Mouse (Mus musculus): ENCODE data around the gene Mypop. TPM values are rescaled to one million over a fixed set of nuclear protein-coding genes. Genes with fewer than 3 reads are reported as not detected.

Gene Mypop
- polyA plus RNA-seq, 1 experiment from 2014 or later = 4.8 TPM

- Histone ChIP-seq H3K9me3 (no peaks in the 10 kb centered on the region), H3K4me2 (peak overlapping the region; percentile 52), H3K27ac (no peak overlapping the region), H3K4me3 (peak overlapping the region; percentile 28), H3K9ac (peak overlapping the region; percentile 56; the same call in 1 of the 2 replicates), H3K27me3 (no peaks in the 10 kb centered on the region), H3K36me3 (peaks cover 12% of the 10 kb centered on the region), H3K4me1 (replicated peaks) (peaks cover 71% of the 10 kb centered on the region)
- ATAC-seq (ENCODE audit: low FRiP score) = 0 out of 2 replicates have a peak, but pooled peaks have one; percentile 6
- WGBS = 1% methylated on average over 19 of the region's 20 CpGs
These were observed 28.2 kb upstream of the Mypop start for GRCm38 (mm10) chr7:18962795-18963194.

DNA sequence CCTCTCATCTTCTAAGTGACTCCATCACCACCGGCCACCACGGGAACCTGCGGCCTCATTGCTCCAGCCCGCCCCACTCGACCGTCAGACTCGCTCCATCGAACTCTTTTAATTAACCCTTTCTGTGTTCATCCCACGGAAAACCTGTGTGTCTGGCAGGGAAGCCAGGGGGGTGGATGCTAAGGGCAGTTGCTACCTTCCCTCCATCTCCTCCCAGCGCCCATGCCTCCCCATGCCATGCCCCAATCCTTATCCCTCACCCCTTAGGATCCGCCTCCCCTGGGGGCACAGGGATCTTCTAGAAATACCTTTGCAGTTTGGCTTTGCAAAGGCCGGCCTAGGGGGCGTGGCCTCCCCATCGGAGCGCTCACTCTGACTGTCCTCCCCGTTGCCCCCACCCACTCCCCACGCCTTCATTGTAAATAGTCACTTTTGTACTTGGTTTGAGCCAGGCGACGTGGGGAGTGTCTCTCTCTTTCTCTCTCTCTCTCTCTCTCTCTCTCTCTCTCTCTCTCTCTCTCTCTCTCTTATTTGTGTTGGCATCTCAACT lies 27.7 kb upstream of the Mypop start:
- no peak overlapping the region for H3K9ac ChIP-seq
- ATAC-seq (ENCODE audit: low FRiP score) = 0 out of 2 replicates have a peak, but pooled peaks have one; percentile 3
- peaks cover 65% of the 10 kb centered on the region for H3K4me1 ChIP-seq (replicated peaks)
- no peak overlapping the region for H3K4me3 ChIP-seq
- H3K4me2 ChIP-seq = peak overlapping the region; percentile 52
- peaks cover 6% of the 10 kb centered on the region for H3K36me3 ChIP-seq
- H3K9me3 ChIP-seq = no peaks in the 10 kb centered on the region
- no peaks in the 10 kb centered on the region for H3K27me3 ChIP-seq
- WGBS = 3% methylated on average over 19 of the region's 19 CpGs
- no peak overlapping the region for H3K27ac ChIP-seq

DNA sequence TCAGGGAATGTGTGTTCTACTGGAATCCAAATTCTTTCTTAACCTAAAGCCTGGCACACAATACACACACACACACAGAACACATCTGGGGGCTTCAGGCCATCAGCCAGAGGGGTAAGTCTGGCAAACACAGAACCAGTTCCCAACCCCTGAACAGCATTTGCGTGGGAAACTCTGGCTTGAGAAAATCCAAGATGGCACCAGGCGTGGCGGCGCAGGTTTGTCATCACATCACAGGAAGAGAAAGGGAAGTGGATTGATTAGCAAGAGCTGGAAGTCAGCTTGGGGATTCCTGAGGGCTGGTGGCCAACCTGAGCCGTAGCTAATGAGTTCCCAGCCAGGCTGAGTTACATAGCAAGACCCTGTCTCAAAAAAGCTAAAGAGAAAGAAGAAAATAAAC lies 25.7 kb upstream of the Mypop start:
- no peaks in the 10 kb centered on the region for H3K27me3 ChIP-seq
- H3K4me2 ChIP-seq = no peak overlapping the region
- peaks cover 48% of the 10 kb centered on the region for H3K4me1 ChIP-seq (replicated peaks)
- H3K9me3 ChIP-seq = no peaks in the 10 kb centered on the region
- ATAC-seq (ENCODE audit: low FRiP score) = no peak
- H3K9ac ChIP-seq = no peak overlapping the region
- H3K27ac ChIP-seq = 0 out of 2 replicates have a peak overlapping the region, but pooled peaks have one; percentile 6
- H3K4me3 ChIP-seq = no peak overlapping the region
- H3K36me3 ChIP-seq = peaks cover 2% of the 10 kb centered on the region; the same call in 1 of the 2 replicates
- WGBS = 84% methylated on average over 5 of the region's 5 CpGs

DNA sequence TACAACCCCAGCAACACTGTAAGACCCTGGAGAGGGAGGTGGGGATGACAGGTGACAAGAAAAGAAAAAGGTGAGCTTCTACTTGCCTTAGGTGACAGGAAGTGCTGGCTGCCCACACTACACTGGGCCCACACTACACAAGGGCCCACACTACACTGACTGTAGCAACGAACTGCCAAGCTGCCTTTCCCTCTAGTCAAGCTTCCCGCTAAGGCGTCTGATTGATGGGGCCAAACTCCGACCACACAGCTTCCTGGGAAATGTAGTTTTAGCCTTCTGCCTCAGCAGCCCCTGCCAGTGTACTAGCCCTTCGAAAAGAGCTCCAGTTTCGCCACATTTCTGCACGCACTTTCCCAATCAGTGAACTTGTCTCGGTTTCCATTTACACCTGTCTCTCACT lies 23.4 kb upstream of the Mypop start:
- Histone ChIP-seq H3K27ac (no peak overlapping the region), H3K36me3 (no peaks in the 10 kb centered on the region), H3K9ac (no peak overlapping the region), H3K9me3 (0 out of 2 replicates have a peak, but pooled peaks cover 5% of the 10 kb centered on the region), H3K4me3 (no peak overlapping the region), H3K4me2 (no peak overlapping the region), H3K4me1 (replicated peaks) (peaks cover 25% of the 10 kb centered on the region), H3K27me3 (no peaks in the 10 kb centered on the region)
- 8% methylated on average over 8 of the region's 8 CpGs for WGBS
- ATAC-seq (ENCODE audit: low FRiP score) = peak; percentile 44

- no peaks in the 10 kb centered on the region for H3K27me3 ChIP-seq
- no peak for ATAC-seq (ENCODE audit: low FRiP score)
These were observed 20.1 kb upstream of the Mypop start for GRCm38 (mm10) chr7:18970956-18971355.

DNA sequence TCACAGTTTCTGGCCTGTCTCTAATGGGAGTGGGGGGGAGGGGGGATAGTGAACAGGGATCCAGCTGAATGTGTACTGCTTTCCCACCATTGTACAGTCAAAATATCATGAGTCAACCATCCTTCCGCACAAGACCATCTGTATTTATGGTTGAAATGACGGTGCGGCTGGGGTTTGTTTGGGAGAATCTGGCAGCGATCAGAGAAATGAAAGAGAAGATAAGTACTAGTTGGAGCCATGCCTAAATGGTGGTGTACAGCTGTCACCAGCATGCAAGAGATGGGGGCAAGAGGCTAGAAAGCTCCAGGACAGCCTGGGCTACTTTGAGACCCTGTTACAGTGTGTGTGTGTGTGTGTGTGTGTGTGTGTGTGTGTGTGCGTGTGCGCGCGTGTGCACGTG lies 12.7 kb upstream of the Mypop start:
- Histone ChIP-seq H3K4me3 (no peak overlapping the region), H3K36me3 (no peaks in the 10 kb centered on the region), H3K4me1 (replicated peaks) (no peaks in the 10 kb centered on the region), H3K9ac (no peak overlapping the region), H3K27me3 (no peaks in the 10 kb centered on the region), H3K4me2 (no peak overlapping the region), H3K27ac (no peak overlapping the region), H3K9me3 (no peaks in the 10 kb centered on the region)
- WGBS = 92% methylated on average over 9 of the region's 9 CpGs
- no peak for ATAC-seq (ENCODE audit: low FRiP score)

More at GRCm38 (mm10) chr7:18970956-18971355, 20.1 kb upstream of the Mypop start:
- no peaks in the 10 kb centered on the region for H3K36me3 ChIP-seq
- H3K9ac ChIP-seq = no peak overlapping the region
- WGBS = 81% methylated on average over 3 of the region's 3 CpGs
- no peak overlapping the region for H3K27ac ChIP-seq
- H3K4me2 ChIP-seq = no peak overlapping the region
- 0 out of 2 replicates have a peak, but pooled peaks cover 5% of the 10 kb centered on the region for H3K9me3 ChIP-seq
- no peak overlapping the region for H3K4me3 ChIP-seq
- H3K4me1 ChIP-seq (replicated peaks) = peaks cover 7% of the 10 kb centered on the region

DNA sequence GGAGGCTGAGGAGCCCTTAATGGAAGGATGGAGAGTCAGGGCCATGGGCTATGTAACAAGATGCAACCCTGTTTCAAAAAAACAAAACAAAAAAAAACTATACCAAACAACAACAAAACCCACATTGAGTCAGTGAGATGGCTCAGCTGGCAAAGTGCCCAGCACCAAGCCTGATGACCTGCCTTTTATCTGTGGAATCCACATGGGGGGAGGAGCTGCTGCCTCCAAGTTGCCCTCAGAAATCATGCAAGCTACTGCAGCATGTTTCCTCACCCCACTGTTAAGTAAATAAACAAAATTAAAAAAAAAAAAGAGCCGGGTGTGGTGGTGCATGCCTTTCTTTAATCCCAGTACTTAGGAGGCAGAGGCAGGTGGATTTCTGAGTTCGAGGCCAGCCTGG lies 4.5 kb upstream of the Mypop start:
- WGBS = 82% methylated on average over 2 of the region's 2 CpGs
- H3K4me3 ChIP-seq = no peak overlapping the region
- H3K27ac ChIP-seq = no peak overlapping the region
- no peak overlapping the region for H3K9ac ChIP-seq
- H3K9me3 ChIP-seq = no peaks in the 10 kb centered on the region
- no peaks in the 10 kb centered on the region for H3K36me3 ChIP-seq
- peaks cover 3% of the 10 kb centered on the region; the same call in 1 of the 2 replicates for H3K27me3 ChIP-seq
- no peak for ATAC-seq (ENCODE audit: low FRiP score)
- H3K4me2 ChIP-seq = no peak overlapping the region
- H3K4me1 ChIP-seq (replicated peaks) = peaks cover 10% of the 10 kb centered on the region

- no peak for ATAC-seq (ENCODE audit: low FRiP score)
- Histone ChIP-seq H3K4me1 (replicated peaks) (peaks cover 16% of the 10 kb centered on the region), H3K4me2 (no peak within 1 kb of the TSS), H3K9me3 (no peaks in the 10 kb centered on the region), H3K27ac (no peak within 1 kb of the TSS), H3K27me3 (peaks cover 3% of the 10 kb centered on the region; the same call in 1 of the 2 replicates), H3K9ac (no peak within 1 kb of the TSS), H3K36me3 (no peaks in the 10 kb centered on the region), H3K4me3 (no peak within 1 kb of the TSS)
- 73% methylated on average over 2 of the region's 2 CpGs for WGBS
These were observed 3.9 kb upstream of the Mypop start, which contains the start of gene Nanos2 for GRCm38 (mm10) chr7:18987100-18987499. TSS of gene Nanos2 (plus strand) at chr7:18987400.

DNA sequence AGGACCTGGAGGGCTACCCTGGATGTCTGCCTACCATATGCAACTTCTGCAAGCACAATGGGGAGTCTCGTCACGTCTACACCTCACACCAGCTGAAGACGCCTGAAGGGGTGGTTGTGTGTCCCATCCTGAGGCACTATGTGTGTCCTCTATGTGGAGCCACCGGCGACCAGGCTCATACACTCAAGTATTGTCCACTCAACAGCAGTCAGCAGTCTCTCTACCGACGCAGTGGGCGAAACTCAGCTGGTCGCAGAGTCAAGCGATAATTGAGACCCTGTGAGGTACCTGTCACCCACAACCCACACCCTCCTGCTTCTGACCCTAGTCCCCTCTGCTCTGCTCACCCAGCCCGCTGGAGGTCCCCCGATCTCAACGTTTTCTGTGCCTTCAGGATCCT lies 3.3 kb upstream of the Mypop start:
- 72% methylated on average over 13 of the region's 13 CpGs for WGBS
- no peak for ATAC-seq (ENCODE audit: low FRiP score)
- peaks cover 22% of the 10 kb centered on the region for H3K4me1 ChIP-seq (replicated peaks)
- H3K27me3 ChIP-seq = peaks cover 6% of the 10 kb centered on the region
- H3K36me3 ChIP-seq = no peaks in the 10 kb centered on the region
- H3K4me2 ChIP-seq = no peak overlapping the region
- H3K27ac ChIP-seq = no peak overlapping the region
- H3K4me3 ChIP-seq = no peak overlapping the region
- no peaks in the 10 kb centered on the region for H3K9me3 ChIP-seq
- H3K9ac ChIP-seq = no peak overlapping the region

- H3K27ac ChIP-seq = no peak overlapping the region
- no peaks in the 10 kb centered on the region for H3K36me3 ChIP-seq
- no peak overlapping the region for H3K4me3 ChIP-seq
- 71% methylated on average over 6 of the region's 6 CpGs for WGBS
- H3K4me2 ChIP-seq = no peak overlapping the region
- H3K4me1 ChIP-seq (replicated peaks) = peaks cover 31% of the 10 kb centered on the region
- H3K9ac ChIP-seq = no peak overlapping the region
- H3K27me3 ChIP-seq = peaks cover 17% of the 10 kb centered on the region
- H3K9me3 ChIP-seq = no peaks in the 10 kb centered on the region
- ATAC-seq (ENCODE audit: low FRiP score) = no peak
These were observed 2.3 kb upstream of the Mypop start for GRCm38 (mm10) chr7:18988780-18989179.

DNA sequence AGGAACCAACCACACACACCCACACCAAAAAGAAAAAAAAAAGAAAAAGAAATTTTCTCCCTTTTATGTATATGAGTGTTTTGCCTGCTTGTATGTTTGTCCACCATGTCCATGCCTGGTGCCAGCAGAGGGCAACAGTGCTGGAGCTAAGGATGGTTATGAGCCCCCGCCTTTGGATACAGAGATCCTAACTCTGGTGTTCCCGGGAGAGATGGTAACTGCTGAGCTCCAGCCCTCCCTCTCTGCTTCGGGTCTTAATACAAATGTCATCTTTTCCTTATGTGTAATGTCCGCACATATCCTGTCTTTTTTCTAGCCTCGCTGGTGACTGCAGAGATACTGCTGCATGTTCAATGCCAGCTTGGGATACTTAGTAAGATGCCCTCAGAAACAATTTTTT lies 1.1 kb upstream of the Mypop start:
- Histone ChIP-seq H3K9ac (peak overlapping the region; percentile 63), H3K9me3 (no peaks in the 10 kb centered on the region), H3K36me3 (no peaks in the 10 kb centered on the region), H3K4me1 (replicated peaks) (peaks cover 37% of the 10 kb centered on the region), H3K4me3 (peak overlapping the region; percentile 56), H3K27ac (peak overlapping the region; percentile 94), H3K27me3 (peaks cover 18% of the 10 kb centered on the region), H3K4me2 (peak overlapping the region; percentile 83)
- WGBS = 7% methylated on average over 5 of the region's 5 CpGs
- no peak for ATAC-seq (ENCODE audit: low FRiP score)

- H3K9ac ChIP-seq = peak overlapping the region; percentile 81
- H3K9me3 ChIP-seq = no peaks in the 10 kb centered on the region
- peaks cover 18% of the 10 kb centered on the region for H3K27me3 ChIP-seq
- H3K4me3 ChIP-seq = peak overlapping the region; percentile 56
- peaks cover 15% of the 10 kb centered on the region for H3K36me3 ChIP-seq
- ATAC-seq (ENCODE audit: low FRiP score) = peak; percentile 29
- peak overlapping the region; percentile 94 for H3K27ac ChIP-seq
- peak overlapping the region; percentile 83 for H3K4me2 ChIP-seq
- under 1% methylated on average over 59 of the region's 59 CpGs for WGBS
- peaks cover 42% of the 10 kb centered on the region for H3K4me1 ChIP-seq (replicated peaks)
These were observed 732 bp downstream of the Mypop start for GRCm38 (mm10) chr7:18991660-18992293.

DNA sequence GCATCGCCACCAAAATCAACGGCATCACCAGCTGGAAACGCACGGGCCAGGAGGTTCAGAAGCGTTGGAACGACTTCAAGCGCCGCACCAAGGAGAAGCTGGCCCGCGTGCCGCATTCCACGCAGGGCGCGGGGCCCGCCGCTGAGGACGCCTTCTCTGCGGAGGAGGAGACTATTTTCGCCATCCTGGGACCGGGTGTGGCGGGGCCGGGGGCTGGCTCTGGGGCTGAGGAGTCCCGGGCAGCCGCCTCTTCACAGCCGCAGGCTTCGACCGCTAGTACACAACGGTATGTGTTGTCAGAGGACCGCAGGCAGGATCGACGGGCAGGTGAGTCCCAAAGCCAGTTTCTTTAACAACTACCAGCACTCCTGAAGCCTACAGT lies 1.2 kb downstream of the Mypop start:
- WGBS = 2% methylated on average over 31 of the region's 31 CpGs
- H3K9me3 ChIP-seq = no peaks in the 10 kb centered on the region
- H3K4me1 ChIP-seq (replicated peaks) = peaks cover 42% of the 10 kb centered on the region
- peak overlapping the region; percentile 56 for H3K4me3 ChIP-seq
- H3K27ac ChIP-seq = peak overlapping the region; percentile 94; the same call in 1 of the 2 replicates
- peak overlapping the region; percentile 81 for H3K9ac ChIP-seq
- peaks cover 15% of the 10 kb centered on the region for H3K36me3 ChIP-seq
- H3K27me3 ChIP-seq = peaks cover 18% of the 10 kb centered on the region
- ATAC-seq (ENCODE audit: low FRiP score) = no peak
- H3K4me2 ChIP-seq = peak overlapping the region; percentile 83

Measured in hindbrain, embryonic 13.5 days (tissue).